Mouse (Mus musculus) heart, postnatal 0 days (tissue): ENCODE measurements around the gene Hist1h1c.

Source experiments
- CTCF ChIP-seq: IDR thresholded peaks from 2 replicates; pipeline ENCODE4 v1.5.1; 2016; ENCODE audit warnings: antibody characterized with exemption, control low read depth, low read depth
- EP300 ChIP-seq: IDR thresholded peaks from 2 replicates; pipeline ENCODE4 v1.6.1; 2016; ENCODE audit warnings: antibody characterized with exemption, low read depth

- TF ChIP-seq EP300 = no peak
- no peak for TF ChIP-seq CTCF
Observed at GRCm38 (mm10) chr13:23759916-23760239, 21.3 kb downstream of the Hist1h1c start.
